Mouse (Mus musculus) layer of hippocampus, postnatal 36 days (tissue): Measurements from ENCODE around the gene Hoxc9. TPM values are rescaled to one million over a fixed set of nuclear protein-coding genes. Genes with fewer than 3 reads are reported as not detected.

Source experiments
- DNase-seq, 2 experiments: peaks; one replicate each; pipeline ENCODE4 v3.0.0; 2022
- total RNA-seq, 2 experiments: library from RNA; stranded (reverse); gene quantifications; 2 replicates each; pipeline ENCODE4 v1.2.3; 2021

Gene Hoxc9
- total RNA-seq: not detected

DNA sequence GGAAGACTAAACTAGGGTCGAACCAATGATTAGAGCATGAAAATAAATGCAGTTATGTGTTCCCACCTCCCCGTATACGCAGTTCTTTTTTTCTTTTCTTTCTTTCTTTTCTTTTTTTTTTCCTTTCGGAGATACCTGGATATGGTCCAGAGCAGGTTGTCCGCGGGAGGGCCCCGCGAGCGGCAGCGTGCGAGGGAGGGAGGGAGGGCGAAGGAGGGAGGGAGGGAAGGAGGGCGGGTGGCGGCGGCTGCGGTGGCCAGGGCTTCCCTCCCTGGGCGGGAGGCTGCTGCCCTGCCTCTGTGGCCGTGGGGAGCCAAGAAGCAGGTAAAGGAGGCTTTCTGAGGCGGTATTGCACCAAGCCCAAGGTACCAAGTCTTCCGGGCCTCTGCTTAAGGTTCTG is at the start of gene Hoxc9:
Gene Hoxc9 (plus strand): TSS at position 269 of the 400 bp plus-strand sequence.
- DNase-seq: no peak

GRCm38 (mm10) chr15:102927032-102927645 is 49.1 kb upstream of the Hoxc9 start:
- DNase-seq: no peak

DNA sequence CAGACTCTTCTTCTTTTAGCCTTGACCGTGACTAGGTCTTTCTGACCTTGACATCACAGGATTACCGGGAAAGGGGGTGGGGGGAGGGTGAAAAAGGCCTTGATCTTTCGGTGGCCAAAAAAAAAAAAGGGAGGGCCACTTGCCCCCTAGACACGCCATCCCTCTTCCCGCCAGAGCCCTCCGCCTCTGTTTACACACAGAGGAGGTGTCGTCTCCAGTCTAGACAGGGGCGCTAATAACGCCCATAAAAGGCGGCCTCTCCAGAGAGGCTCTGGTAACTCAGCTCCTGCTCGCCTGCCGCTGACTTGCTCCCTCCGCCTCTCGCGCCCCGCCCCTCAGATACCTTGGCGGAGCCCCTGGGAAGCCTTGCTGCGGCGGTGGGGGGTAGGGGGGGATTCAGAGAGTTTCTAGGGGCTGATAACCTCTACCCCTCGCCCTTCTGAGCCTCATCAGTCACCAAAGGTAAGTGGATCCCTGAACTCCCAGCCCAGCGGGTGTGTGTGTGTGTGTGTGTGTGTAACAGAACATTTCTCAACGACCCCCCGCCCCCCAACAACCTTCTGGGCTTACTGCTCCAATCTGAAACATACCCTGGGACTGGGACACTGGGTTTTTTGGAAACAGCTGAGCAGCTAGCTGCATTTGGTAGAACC is 44.4 kb upstream of the Hoxc9 start:
- no peak for DNase-seq

- DNase-seq: no peak
Measured at GRCm38 (mm10) chr15:102934438-102934837, 41.8 kb upstream of the Hoxc9 start.

DNA sequence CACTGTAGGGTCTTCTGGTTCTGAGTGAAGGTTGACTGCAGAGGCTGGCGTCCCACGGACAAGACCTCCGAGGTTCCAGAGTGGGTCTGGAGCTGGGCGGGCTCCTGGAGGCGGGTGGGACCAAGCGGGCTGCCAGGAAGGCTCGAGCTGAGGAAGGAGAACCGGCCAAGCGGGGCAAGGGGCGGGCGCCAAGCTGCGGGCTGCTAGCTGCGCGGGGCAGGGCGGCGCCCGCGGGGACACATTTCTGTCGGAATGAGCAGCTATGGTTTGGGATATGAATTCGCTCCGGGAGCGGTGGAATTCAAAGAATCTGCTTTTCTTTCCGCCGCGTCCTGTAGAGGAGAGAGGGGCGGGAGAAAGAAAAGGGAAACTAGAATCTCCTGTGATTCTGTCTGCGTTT is 41.3 kb upstream of the Hoxc9 start:
- DNase-seq: no peak

DNA sequence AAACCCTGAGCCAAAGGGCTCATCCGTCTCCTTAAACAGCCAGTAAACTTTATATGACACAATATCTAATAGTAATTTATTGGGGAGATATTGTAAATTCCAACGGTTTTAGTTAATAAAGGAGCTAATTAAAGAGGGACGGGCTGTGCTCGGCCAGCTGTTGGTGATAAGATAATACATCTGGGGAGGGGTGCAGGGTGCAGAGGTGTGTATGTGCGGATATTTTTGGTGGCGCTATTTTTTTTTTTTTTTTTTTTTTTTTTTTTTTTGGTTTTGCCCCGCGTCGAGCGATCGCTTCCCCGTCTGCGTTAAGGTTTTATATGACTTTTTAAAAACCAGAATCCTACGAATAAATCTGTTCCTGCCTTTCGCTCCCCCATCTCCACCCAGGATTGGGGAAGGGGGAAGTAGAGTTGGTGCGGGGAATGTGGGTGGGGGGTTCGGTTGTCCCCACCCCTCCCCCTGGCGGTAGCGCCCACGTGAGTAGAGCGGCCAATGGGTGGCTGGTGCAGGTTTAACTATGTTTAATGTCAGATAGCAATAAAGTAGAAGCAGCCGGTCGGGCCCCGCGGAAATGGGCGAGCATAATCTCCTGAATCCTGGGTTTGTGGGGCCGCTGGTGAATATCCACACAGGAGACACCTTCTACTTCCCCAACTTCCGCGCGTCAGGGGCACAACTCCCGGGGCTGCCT is 39.8 kb upstream of the Hoxc9 start, which contains the start of gene Hoxc12:
Gene Hoxc12 (plus strand): TSS at position 479 of the 694 bp plus-strand sequence.
- no peak for DNase-seq

DNA sequence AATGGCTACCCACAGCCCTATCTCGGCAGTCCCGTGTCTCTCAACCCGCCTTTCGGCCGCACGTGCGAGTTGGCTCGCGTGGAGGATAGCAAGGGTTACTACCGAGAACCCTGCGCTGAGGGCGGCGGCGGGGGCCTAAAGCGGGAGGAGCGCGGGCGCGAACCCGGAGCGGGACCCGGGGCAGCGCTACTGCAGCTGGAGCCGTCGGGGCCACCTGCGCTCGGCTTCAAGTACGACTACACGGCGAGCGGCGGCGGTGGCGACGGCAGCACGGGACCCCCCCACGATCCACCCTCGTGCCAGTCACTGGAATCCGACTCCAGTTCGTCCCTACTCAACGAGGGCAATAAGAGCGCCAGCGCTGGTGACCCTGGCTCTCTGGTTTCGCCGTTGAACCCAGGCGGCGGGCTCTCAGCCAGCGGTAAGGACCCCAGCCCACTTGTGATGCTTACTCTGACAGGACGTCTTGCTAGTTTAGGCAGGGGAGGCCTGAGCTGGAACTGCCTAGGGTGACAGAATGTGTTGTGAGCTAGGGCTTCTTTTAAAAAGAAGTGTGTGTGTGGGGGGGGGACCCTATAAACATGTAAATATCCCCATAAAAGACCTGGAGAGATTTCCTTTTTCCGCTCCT is 39.1 kb upstream of the Hoxc9 start:
- DNase-seq: no peak

DNA sequence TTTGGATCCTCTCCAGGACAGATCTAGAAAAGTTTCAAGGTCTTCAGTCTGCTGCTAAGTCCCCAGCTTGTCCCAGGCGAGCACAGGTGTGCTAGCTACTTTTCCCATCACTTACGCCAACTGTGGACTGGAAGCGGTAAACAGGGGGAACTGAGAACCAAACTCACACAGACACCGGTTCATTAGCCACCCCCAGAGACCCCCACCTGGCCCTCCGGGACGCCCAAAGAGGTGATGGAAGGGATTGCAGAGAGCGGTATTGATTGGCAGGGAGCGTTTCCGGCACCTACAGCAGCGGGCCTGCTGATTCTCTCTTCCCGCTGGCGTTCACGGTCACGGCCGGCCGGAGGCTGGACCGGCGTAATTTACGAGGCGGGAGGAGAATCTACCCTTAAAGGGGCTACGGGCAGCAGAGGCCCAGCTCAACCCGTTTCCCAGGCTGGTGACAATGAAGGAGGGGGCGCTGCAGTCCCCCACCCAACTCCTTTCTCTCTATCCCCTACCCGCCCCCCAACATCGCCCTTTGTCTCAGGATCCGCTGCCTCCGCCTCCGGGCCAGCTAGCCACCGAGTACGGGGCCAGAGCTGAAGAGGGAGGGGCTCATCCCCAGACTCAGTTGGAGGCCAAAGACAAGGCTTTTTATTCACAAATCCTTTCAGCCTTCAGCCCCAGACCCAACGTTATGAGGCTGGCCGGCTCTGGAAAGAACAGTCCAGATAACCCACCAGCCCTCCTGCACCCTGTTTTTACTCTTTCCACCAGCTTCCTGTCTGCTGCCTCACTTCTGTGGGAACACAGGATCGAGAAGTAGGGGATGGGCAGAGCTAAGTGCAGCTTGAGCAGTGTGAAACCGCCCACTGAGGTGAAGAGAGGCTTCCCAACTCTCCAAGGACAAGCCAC is 36.7 kb upstream of the Hoxc9 start:
- no peak for DNase-seq

DNA sequence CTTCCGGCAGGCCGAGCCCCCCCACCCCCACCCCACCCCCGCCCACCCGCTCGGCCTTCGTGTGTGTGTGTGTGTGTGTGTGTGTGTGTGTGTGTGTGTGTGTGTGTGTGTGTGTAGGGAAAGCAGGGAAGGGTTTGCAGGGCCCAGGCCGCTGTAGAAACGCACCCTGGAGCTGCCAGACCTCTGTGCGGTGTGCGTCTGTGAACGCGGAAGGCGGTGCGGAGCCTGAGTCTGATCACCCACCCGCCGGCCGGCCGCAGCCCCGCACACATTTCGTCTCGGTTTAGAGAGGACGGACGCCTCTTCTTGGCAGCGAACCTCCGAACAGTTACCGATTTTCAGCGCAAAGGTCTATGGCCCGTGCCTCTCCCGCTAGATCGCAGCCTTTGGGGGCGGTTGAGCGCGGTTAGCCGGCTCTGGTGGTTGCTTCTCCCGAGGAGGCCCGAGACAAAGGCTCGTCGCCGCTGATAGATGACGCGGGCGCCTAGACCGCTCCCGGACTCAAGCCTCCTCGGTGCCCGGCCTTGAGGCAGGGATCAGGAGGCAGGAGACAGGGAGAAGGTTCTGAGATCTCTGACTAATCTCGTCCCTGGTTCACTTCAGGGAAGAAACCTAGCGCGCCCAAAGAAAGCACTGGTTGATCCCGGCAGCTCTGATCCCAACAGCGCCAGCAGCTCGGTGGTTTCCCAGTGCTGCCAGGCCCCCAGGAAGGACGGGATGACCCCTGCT is 33.3 kb upstream of the Hoxc9 start:
- no peak for DNase-seq

- DNase-seq: no peak
Measured at GRCm38 (mm10) chr15:102943468-102943813, 32.8 kb upstream of the Hoxc9 start.

DNA sequence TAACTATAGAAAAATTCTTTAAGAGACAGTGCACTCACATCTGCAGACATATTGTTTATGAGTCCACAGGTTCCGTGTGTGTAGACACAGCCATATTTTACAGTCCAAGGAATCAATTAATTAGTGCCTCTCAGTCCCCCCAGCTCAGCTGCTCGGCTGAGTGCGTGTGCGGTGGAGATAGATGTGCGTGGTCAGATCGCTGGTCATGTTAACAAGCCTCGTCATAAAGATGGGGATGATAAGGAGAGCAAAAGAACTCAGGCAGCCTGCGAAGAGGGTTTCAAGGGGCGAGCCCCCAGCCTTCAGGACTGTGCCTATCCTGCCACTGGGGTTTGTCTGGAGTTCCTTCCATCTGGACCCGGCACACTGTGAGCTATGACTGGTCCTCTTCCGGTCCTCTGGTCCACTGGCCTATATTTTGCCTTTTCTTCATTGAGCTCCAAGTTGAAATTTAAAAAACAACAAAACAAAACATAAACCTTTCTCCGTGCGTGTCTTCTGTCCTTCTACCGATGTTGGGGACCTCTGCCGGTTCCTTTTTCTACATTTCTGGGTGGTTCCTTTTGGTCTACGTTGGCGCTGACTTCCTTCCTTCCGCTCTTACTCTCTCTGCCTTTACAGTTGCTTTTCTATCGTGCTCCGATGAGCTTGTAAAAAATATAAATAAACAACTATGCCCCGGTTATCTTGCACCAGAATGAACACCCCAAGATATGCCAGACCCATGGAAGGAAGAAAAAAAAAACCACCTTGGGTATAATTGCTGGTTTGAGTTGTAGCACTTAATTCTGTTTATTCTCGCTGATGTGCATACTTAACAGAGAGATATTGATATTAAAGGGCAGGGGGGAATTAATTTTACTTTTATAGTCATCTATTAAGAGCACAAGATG is 30.8 kb upstream of the Hoxc9 start:
- DNase-seq: no peak

DNA sequence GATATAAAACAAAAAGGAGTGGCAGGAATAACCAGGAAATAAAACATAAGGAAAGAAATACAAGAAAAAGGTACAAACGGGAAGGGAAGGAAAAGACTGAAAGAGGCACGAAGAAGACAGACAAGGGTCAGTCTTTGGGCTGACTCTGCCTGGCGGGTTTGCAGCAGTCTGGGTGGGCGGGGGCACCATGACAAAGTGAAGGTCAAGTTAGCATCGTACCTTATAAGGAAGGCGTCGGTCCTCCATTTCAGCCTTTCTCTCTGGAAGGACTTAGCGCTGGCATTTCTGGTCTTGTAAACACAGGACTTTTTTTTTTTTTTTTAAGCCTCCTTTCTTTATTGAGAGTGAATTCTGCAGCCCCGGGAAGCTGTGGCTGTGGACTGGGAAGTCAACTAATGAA is 29.0 kb upstream of the Hoxc9 start:
- no peak for DNase-seq

DNA sequence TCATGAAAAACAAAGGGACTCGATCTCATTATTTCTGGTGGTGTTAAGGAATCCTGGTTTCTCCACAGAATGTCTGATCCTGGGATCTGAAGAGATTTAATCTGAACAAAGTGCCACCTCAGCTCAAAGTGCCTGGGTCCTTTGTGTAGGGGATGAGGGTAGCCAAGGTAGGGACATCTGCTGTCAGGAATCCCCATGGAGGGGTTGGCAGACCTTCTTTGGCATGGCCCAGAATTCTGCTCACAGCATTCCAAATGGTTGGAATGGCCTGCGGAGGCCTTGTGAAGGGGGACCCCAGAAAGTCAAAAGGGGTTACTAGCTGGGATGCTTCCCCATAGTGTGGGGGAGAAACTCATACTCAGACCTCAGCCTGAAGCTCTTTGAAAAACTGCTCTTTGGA is 27.4 kb upstream of the Hoxc9 start:
- DNase-seq: no peak

DNA sequence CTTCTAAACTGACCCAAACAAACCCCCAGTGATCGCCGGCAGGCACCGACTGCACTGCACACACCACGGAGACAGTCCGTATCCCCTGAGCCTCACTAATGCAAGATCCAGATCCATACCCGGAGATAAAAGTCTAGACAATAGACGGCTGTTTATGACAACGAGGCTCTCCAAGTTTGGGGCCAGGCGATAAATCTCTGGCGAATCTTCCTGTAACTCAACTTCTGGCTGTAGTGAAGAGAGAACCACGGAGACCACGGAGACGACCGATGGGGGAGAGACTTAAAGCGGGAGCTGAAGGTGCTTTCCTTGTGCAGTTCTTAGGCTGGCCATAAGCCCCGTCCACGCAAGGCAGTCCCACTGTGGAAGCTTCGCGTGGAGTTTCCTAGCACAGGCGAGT is 26.5 kb upstream of the Hoxc9 start:
- no peak for DNase-seq

DNA sequence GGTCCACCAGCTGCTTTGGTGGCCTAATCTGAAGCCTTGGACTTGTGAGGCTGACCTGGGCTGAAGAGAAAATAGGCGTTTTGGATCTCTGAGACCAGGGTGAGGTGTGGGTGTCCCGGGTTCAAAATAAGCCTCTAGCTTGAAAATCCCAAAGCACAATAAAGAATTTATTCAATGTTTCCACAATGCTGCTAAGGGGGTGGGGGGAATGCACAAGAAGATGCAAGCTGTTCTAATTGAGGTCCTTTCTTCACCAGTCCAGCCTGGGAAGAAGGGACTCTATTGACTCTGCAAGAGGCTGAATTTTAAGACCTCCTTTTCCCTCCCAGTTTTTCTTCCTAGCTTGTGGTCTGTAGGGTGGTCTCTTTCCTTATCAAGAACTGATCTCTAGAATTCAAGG is 25.4 kb upstream of the Hoxc9 start:
- DNase-seq: no peak

GRCm38 (mm10) chr15:102953561-102953960 is 22.7 kb upstream of the Hoxc9 start:
- DNase-seq: no peak

GRCm38 (mm10) chr15:102954192-102955006 is 21.8 kb upstream of the Hoxc9 start, which contains the start of gene Hoxc11:
TSS of gene Hoxc11 (plus strand) at chr15:102954427.
- DNase-seq: no peak

DNA sequence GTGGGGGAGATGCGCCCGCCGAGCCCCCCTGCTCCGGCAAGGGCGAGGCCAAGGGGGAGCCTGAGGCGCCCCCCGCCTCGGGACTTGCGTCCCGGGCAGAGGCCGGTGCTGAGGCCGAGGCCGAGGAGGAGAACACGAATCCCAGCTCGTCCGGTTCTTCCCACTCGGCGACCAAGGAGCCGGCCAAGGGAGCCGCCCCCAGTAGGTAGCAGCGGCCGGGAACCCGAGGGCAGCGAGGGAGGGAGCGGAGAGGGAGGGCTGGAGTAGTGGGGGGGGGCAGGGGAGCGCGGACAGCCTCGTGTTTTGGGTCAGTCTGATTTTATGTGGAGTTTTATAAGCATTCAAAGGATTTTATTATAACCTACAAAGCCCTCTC is 21.2 kb upstream of the Hoxc9 start:
- DNase-seq: no peak

DNA sequence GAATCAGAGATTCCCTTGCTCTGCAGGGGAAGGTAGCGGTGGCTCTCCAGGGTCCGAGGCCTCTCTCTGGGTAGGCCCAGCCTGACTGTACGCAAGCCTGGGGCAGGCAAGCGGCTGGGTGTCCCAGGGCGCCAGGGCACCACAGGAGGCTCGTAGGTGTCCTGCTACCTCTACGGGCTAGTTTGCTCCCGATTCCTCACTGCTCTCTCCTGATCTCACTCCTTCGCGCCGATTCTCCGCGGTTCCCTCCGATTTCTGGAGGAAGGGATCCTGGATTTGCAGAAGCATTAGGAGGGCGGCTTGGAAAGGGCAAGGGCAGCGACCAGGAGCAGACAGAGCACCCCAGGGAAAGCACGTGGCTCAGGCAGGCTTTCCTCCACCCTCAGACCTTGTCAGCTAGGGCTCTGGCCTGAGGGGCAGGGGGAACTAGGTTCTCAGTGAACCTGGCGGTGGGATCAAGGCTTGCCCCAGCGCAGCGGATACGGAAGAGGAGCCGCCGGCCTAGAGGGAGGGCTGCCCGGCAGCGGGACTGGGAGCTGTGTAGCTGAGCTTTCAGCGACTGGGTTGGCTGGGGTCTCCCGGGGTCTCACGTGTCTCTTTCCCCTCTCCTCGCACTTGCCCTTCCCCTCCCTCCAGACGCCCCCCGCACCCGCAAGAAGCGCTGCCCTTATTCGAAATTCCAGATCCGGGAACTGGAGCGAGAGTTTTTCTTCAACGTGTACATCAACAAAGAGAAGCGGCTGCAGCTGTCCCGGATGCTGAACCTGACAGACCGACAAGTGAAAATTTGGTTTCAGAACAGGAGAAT is 20.2 kb upstream of the Hoxc9 start:
- no peak for DNase-seq
